Mouse (Mus musculus): ENCODE results near the gene Kcna2.

GRCm38 (mm10) chr3:107150872-107151540 is 50.1 kb downstream of the Kcna2 start:
- no peak for TF ChIP-seq CTCF (IDR thresholded peaks at IDR 0.05; ENCODE audit: low read depth, low read length)
- TF ChIP-seq POLR2A (IDR thresholded peaks at IDR 0.05; ENCODE audit: extremely low read depth, insufficient read depth, low read length), result no peak

All from liver, adult 2 months (tissue).